Mouse (Mus musculus) layer of hippocampus, adult 8-10 months (tissue): ENCODE data around the gene Meox1. TPM values are rescaled to one million over a fixed set of nuclear protein-coding genes. Genes with fewer than 3 reads are reported as not detected.

Experiments used
- DNase-seq, 2 experiments: peaks; one replicate each; pipeline ENCODE4 v3.0.0; 2022; ENCODE audit warnings: low spot score in 2 of 2
- total RNA-seq, 4 experiments: library from RNA; stranded (reverse); gene quantifications; 2 replicates each; pipeline ENCODE4 v1.2.4; 2022

Gene Meox1
- total RNA-seq, result 1 to 10 TPM in 1 of 4 experiments, under 1 TPM in 3; 0.86 to 1.1 (median 0.87) TPM

DNA sequence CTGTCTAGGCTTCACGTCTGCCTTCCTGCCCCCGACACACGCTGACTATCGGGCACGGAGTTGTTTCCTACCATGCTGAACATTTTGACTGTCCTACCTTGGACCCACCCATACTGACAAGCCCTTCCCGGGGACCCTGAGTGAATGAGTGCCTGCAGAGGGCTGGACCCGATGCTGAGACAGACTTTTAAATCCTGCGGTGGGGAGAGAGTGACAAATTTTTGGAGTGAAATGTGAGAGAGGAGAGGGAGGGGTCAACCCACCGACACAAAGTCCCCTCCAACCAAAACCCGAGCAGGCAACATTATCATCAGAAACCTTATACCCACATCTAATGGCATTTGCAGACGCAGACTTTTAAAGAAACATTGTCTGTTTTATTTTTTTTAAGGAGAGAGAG is at the start of gene Meox1:
Gene Meox1 (minus strand): TSS at position 171 of the 400 bp plus-strand sequence.
- DNase-seq, result no peak

DNA sequence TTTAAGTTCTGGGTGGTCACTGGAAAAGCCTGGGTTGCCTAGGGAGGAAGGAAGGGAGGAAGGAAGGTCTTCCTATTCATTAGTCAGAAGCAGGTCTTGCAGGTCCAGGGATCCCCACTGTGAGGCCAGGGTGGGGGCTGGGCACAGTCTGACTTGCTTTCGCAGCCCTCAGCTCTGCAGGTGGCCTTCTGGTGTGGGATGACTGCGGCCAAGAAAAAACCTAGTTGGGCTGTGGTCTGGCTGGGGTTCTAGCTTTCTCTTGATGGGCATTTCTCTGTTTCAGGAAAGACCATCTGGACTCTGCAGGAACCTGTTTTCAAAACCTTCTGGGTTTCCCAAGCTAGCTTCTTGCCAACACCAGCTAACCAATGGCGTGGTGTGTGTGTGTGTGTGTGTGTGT is 48.9 kb upstream of the Meox1 start:
- no peak for DNase-seq

DNA sequence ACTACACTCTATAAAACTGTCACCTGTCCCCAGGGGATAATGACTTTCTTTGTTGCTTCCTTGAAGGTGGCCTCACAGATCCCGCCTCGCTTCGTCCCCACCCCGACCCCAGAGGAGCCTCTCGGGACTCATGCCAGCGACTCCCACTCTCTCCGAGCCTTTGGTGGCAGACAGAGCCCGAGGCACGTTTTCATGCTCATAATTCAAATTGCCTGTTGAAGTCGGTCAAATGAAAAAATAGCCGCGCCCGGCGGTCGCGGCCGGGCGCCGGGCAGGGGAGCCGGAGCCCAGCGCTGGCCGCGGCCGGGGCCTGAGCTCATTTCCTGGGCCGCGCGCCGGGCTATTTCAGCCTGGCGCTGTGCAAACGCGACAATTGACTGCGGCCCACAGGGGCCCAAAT is 42.9 kb upstream of the Meox1 start:
- no peak for DNase-seq

DNA sequence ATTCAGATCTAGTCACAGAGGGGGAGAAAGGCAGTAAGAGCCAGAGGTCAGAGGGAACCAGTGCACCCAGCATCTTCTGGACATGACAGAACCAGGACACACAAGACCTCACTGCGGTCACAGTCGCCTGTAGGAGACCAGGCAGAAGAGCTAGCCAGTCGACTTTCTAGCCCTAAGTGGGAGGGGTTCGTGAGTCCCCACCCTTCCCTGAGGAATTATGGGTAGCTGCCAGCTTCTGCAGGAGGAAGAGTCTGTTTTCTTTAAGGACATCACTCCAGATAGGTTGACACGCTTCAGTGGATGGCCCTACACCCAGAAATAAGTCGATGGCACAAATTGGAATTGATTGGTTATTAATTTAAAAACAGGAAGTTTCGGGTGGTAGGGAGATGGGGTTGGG is 42.2 kb upstream of the Meox1 start:
- DNase-seq, result no peak

DNA sequence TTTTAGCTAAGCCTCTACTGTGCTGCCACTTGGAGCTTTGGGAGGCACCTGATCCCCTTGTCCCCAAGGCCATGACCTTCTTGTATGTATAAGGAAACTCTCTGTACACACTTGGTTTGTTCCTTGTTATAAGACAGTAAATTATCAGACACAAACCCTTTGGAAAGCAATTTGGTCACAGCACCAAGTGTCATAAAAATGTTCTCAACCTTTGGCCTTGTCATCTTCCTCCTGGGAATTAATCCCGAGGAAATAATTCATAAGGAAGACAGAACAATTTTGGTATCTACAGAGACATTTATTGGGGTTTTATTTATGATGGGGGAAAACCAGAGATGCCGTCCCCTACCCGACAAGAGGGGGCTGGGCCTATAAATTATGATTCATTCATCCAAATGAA is 41.6 kb upstream of the Meox1 start:
- DNase-seq, result no peak

DNA sequence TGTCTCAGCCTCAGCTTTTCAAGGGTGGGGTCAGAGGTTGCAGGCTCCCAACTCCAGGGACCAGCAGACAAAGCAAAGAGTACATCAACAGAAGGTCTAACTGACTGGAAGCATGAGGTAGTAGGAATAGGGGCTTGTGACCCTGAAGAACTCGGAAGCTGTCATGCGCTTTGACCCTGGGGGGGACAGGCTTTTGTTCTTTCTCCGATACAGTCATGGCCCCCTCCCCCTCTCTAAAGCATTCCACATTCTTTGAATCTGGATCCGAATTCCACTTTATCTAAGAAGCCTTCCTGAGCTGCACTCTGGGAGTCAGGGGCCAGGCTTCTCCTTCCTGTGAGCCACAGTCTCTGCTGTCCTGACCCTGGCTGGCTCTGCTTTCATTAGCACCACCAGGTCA is 37.8 kb upstream of the Meox1 start:
- no peak for DNase-seq

DNA sequence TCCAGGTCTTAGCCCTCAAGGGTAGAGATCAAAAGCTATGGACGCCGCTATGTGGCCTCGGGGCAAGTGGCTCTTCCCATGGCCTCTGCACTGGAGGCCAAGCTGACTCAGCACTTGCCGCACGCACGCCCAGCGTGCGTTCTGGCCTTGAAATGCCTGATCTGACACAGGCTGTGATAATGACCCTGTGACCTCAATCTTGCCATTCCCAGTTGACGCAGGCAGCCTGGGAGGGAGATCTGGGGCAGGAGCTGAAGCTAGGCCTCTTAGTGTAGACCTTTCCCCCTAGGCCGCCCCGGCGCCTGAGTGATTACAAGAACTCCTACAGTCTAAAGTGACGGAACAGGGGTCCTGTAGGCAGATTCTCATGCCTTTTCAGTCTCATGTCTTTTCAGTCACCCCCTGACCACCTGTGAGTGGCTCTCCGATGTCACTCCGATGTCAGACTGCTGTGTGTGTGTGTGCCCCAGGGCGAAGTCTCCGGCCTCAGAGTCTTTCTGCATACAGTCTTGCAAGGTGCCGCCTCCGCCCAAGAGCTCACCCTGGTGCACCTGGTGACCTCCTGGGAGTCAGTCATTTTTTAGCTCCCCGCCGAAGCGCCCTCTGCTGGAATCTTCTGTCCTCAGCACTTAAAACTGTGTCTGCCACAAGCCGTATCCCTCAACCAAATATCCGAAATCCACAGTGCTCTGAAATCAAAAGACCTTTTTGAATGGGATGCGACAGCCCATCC is 34.0 kb upstream of the Meox1 start:
- DNase-seq, result no peak

DNA sequence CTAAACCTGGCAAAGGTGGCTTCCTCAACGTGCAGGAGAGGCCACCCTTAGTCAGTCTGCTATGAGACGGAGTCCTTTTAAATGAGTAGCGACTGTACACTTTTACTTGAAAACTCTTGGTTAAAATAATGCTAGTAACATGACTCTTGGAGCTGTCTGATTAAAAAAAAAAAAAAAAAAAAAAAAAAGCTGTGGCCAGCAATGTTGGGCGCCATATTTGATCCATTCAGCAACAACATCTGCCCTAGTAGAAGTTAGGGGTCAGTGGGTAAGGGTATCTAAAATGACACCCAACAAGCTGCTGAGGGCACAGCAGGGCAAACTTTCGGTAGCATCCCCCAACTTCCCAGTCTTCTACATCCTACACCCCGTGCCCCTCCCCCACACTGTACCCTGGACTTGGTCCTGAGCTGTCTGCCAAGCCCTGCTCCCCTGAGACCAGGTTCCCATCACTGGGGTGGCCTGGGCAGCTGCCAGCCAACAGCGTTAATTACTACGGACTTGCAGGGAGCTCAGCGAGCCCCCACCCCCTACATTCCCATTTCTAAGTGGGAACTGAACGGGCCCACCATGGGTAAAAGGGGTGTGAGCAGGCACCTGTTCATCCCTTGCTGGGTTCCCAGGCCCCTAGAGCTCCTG is 32.9 kb upstream of the Meox1 start:
- no peak for DNase-seq

DNA sequence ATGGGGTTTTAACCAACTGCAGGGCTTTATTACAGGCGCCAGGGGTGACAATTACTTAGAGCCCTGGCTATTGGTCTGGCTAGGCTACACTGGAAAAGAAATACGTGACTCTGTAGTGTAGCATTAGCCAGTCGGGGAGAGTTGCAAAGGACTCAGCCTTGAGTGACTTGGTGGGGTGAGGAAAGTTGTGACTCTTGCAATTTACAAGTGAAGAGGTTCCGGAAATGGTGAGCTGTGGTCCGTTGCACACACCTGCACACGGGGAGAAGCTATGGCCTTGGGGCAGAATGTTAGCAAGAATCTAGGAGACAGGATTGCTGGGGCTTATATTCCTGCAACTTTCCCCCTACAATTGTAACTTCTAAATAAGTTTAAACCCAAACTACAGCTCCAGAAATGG is 31.5 kb upstream of the Meox1 start:
- DNase-seq, result no peak

DNA sequence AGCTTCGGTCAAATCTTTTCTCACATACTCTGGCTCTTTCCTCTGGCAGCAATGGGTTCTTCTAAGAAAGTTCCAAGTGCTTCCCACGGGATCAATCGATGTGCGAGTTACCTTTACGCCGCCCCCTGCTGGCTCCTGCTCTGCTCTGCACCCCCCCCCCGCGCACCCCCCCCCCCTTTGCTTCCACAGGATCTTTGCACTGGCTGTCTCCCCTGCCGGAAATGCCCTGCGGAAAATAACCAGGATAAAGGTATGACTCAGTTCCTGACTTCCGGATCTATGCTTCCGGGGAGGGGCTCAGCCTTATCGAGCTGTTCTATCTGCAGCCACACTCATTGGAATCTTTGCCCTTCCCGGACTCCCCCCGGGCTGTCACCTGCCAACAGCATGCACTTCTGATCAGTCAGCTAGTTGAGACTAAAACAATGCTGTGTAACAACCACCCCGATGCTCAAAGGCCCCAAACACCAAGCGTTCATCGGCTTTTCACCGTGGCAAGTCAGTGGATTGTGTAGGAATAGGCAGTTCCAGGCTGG is 30.3 kb upstream of the Meox1 start:
- no peak for DNase-seq

DNA sequence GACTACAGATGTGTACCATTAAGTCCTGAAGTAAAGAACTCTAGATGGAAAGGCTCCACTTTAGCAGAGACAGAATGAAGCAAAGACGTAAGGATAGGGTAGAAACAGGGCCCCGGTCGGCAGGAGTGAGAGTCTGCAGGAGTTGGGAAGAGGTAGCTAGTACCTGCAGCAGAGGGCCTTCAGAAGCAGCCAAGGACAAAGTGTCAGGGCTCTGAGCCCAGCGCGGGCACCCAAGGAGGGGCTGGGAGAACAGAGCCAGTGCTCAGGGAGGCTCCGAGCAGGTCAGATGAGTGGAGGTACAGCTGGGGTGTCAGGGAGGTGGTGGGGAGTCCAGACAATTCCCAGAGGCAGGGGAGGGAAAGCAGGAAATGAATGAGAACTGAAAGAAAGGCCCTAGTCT is 29.8 kb upstream of the Meox1 start:
- DNase-seq, result no peak

DNA sequence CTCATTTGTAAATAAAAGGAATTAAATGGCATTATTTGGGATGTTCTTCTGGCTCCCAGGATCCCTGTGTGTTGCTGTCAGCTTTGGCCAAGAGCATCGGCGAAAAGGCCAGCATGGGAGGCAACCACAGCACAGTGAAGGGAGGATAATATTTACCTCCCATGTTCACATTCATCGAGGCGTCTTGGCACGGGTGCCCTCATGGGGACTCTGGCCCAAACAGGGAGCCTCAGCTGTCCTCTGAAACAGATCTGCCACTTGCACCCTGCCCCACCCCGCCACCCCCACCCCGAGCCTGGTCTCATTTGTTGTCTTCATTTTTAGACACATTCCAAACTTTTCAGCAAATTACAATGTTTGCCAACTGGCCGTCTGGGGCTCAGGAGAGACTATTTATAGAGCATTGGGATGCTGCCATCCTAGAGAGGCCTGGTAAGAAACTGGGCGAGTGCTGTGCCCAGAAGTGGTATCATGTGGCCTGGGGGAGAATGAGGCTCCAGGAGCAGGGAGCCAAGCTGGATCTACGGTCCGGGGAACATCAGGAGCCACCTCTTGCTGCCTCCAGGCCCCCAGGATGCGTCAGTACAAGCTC is 27.3 kb upstream of the Meox1 start:
- DNase-seq, result no peak

DNA sequence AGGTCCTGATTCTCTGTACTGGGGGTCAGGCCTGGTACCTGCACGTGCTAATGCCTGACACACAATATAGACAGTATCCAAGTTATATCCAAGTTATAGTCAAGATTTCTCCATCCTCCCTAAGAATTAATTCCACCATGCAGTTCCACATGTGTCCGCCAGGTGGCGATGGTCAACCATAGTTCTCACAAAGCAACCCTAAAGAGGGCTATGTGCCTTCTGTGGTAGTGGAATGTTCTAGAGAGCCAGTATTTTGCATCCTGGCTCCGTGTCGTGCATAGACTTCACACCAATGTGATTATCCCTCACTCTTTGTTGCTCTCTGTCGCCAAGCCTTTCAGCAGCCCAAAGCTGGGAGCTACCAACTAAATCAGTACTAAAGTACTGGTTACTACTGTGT is 25.5 kb upstream of the Meox1 start:
- DNase-seq, result peak; percentile 61 to 88

DNA sequence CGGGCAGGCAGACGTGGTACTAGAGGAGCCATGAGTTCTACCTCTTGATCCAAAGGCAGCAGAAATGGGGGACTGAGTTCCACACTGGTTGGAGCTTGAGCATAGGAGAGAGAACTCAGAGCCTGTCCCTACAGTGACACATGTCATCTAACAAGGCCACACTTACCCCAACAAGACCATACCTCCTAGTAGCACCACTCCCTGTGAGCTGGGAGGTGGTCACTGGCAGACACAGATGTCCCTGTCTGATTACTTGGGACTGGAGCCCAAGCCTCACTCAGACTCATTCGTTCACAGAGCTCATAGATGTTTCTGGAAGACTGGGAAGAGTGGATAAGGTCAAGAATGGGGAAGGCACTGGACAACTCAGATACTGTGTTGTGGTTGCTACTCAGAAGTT is 24.4 kb upstream of the Meox1 start:
- no peak for DNase-seq

DNA sequence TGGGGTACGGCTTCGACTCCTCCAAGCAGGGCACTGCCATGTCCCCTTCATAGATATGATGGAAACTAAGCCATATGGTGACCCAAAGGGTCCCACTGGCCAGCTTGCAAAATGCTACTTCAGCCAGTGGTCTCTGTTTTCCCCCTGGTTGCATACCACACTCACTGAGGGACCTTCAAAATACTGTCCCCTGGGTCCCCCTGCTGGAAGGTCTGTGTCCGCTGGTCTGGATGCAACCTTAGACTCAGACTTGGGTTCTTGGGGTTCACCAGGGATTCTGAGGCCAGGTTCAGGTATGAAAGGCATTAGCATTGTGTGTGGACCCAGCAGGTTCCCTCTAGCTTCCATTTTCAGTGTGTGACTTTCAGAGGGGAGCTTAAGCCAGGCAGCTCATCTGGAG is 22.6 kb upstream of the Meox1 start:
- DNase-seq, result no peak

DNA sequence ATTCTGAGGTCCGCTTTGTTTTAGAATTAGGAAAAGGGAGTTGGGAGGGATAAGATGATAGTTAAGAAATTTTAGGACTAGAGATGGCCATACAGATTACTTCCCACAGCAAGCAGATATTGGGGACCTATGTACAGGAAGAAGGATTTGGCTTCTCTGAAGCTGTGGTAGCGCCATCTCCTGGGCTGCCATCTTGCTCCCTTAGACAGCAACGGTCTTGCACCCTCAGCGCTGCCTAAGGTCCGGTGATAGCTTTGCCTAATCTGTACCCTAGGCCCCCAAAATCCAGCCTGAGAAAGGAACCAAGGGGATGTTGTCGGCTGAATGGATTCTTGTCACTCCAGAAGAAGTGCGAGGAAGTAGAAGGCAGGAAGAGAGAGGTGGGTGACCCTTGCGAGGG is 19.4 kb upstream of the Meox1 start:
- DNase-seq, result no peak

DNA sequence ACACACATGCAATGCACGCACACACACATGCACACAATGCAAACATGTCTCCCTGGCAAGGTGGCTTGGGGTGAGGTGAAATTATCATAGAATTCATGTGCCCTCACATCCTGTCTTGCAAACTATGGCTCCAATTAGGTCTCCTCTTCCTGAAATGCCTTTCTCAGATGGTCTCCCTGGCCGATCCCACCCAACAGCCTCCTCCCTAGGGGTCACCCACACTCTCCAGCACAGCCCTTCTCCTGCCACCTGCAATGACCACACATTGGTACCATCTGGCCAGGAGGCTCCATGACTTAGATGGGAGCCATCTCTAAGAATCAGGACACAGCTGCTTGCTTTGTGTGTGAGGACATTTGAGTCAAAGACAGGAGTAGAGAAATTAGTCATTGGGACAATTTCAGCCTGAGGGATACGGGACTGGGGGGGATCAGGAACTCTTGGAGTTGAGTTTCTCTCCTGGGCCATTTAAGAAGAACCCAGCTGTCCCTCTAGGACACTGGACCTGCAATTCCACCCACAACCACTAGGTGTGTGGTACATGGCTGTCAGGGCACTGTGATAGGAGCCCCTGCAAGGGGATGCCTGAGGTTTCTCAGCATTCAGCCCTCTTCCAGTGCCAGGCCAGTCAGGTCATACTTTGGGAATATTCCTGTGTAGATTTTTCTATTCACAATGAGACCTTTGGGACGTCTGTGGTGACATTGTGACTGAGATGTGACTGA is 17.8 kb upstream of the Meox1 start:
- DNase-seq, result no peak

DNA sequence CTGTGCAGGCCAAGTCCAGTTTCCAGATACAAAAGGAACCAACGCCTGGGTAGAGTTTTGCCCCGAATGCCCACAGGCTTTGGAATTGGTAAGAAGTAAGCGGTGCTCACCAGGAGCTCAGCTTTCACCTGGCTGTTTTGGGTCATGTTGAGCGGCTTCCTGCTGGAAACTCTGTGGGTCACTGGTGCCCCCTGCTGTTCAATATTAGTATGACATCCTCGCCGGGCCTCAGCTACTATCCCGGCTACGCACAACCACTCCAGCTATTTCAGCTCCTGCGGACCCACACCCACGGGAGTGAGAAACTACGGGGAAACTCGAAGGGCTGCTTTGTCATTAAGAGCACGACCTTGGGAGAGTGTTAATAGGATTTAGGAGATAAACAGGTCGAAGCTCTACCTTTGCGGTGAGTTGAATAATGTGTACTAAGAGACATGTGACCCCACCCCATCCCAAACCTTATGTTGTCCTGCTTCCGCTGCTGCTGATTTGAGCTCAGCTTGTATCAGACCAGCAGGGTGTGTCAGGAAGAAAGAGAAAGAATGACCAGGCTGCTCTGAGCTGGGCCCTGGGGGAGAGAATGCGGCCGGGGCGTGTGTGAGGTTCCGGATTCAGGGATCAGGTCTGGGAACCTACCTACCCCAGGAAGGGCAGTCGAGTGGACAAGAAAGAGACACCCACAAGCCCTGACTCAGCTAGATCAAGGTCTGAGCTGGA is 16.2 kb upstream of the Meox1 start:
- peak; percentile 52 to 89 for DNase-seq

DNA sequence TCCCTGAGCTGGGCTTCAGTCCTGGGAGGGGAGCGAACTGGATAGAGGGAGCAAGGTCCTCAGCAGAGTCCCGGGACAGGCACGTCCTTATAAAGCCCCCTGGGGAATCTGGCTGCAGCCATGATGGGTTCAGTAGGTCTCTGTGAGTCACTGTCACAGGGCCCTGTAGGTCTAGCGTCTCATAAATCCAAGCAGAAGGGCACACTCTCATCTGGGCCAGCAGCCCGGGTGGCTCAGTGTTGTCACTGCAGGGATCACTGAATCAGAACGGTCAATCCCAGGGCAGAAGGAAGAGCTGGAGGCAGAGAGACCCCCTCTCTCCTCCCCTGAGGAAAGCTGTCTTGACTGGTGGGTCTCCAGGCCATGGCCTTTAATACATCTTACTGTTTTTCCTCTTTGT is 14.6 kb upstream of the Meox1 start:
- DNase-seq, result no peak

DNA sequence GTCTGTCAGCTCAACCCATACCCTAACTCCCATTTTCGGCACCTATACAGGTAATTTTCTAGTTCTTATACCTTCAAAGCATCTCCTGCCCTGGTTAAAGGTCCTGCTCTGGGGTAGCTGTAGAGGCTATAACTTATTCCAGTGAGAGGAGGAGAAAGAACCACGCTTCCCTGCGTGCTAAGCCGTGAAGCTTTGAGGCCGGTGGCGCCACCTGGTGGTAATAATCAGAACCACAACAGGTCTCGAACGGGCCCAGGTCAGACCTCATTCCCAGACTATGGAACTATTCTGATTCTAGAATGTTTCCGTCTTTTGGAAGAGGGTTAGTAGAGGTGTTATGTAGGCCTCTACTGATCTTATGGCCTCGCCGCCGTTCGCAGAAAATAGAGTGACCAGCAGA is 10.9 kb upstream of the Meox1 start:
- peak; percentile 38 to 78 for DNase-seq

DNA sequence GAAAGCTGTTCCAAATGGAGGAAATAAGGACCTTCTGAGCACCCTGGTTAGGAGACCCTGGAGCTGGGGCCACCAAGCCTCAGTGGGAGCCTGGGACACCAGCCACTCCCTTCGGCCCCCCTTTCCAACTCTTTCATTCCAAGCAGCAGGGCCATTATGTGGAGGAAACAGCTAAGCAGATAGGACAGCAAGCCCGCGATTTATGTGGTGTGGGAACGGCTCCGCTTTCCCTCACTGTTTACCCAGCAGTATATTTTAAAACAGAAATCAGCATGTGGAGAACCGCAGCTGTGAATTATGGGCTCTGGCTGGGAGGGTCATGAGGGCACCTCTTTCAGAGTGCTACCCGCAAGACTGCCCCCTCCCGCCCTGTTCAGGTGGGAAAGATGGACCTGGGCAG is 7.1 kb upstream of the Meox1 start:
- DNase-seq, result no peak
